Mouse (Mus musculus) right cerebral cortex, postnatal 14 days (tissue): ENCODE results near the gene Lonp2.
A peak's percentile ranks its signal among the peaks of the same experiment; 100 is the strongest.

ENCODE experiments used
- DNase-seq: peaks from one replicate; pipeline ENCODE4 v3.0.0; 2022

Gene Lonp2

GRCm38 (mm10) chr8:86623911-86624731, at the start of gene Lonp2:
Gene Lonp2 (plus strand): TSS chr8:86624043.
- DNase-seq = peak; percentile 97

DNA sequence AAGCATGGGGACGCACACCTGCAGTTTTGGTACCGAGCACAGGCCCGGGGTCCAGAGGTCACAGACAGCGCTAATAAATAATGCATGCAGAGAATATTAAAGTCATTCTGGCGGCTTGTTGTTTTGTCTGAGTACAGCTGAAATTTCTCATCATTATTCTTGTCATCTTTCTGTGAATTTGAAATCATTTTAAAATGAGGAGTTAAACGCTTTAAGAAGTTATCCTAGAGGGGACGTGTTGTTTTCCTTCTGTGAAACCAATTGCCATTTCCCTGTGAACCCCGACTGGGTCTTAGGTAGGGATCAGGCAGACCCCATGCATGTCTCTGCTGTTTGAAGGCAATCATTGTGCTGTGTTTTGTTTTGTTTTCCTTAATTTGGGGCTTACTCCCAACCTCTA, 46.3 kb upstream of the Lonp2 start:
- no peak for DNase-seq

DNA sequence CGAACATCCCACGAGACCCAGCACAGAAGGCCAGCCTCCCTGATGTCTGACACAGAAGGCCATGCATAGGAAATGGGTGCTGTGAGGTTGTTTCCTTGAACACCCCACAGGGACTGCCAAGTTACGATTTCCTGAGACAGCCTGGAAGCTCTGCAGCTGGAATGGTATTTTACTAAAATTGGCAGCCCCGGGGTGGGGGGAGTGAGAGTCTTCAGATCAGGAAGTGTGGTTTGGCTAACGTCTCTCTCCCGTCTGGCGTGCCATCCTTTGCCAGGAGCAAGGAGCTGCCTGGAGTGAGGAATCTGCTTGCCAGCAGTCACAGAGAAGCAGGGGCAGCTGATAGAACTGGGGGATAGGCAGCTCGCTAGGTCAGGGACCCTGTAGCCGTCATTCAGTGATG, 45.8 kb upstream of the Lonp2 start:
- peak; percentile 69 for DNase-seq

- no peak for DNase-seq
Measured at GRCm38 (mm10) chr8:86578693-86579092, 45.1 kb upstream of the Lonp2 start.

DNA sequence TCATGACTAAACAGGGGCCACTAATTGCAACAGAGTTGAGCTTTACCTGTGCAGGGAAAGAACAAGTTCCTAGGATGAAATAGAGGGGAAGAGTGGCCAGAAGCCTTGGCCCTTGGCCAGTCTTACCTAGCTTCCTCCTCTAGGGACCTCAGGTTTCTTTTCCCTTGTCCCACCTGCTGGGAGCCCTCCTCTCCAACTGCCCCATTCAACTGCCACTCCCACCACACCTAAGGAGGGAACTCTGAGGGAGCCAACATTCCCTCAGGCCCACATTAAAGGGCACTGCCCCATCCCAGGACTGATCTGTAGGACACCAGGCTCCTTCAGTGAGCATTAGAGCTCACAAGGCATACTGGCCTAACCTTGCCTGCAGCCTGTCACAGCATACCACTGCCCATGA, 43.4 kb upstream of the Lonp2 start, which contains the start of gene Abcc12:
Gene Abcc12 (minus strand): TSS at position 229 of the 400 bp plus-strand sequence.
- no peak for DNase-seq

DNA sequence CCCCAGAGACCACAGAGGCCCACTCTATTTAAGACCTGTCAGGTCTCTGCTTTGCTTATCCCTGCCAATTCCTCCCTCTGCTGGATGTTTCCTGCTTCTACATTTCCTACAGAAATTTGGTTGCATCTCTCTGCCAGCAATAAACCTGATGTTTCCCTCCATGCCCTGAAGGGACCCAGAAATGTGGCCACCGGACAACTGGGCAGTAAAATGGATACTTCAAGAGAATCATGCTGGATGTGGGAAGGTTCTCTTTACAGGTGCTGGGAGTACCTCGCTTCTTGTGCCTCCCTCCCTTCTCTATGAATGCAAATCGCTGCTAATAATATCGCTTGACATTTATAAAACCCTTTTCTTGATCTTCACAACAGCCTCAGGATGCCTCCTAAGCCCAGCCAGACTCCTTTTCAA, 41.9 kb upstream of the Lonp2 start:
- DNase-seq = no peak

GRCm38 (mm10) chr8:86585118-86585517, 38.7 kb upstream of the Lonp2 start:
- peak; percentile 89 for DNase-seq

- DNase-seq = peak; percentile 70
Measured at GRCm38 (mm10) chr8:86585532-86585931, 38.3 kb upstream of the Lonp2 start.

GRCm38 (mm10) chr8:86586058-86586457, 37.8 kb upstream of the Lonp2 start:
- no peak for DNase-seq

DNA sequence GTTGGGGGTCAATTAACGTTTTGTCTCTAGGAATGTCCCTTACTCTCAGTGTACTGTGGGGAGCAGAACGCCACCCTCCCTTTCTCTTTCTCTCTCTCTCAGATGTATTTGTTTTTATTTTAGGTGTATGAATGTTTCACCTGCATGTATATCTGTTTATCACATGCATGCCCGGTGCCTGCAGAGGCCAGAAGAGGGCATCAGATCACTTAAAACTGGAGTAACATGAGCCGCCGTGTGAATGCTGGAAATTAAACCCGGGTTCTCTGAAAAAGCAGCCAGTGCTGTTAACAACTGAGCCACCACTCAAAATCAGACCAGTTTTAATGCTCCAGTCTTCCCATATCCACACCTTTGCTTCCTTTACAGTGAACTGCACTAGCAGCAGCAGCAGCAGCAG, 37.2 kb upstream of the Lonp2 start:
- DNase-seq = no peak

GRCm38 (mm10) chr8:86588338-86588737, 35.5 kb upstream of the Lonp2 start:
- no peak for DNase-seq

DNA sequence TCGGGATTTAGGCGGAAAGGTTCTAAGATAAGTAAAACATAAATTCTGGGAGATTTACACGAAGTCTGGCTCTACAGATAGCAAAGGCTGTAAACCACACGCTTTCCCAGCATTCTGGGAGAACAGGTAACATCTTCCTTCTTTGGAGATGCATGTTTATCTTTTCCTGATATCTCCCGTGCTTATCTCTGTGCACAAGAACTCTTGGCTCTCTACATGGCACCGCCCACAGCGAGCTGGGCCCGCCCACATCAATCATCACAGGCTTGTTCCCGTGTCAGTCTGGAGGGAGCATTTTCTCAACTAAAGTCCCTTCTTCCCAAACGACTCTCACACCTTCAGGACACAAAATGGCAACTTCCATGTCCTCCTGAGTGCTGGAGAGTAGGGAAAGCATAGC, 30.7 kb upstream of the Lonp2 start:
- no peak for DNase-seq

- no peak for DNase-seq
Measured at GRCm38 (mm10) chr8:86594159-86594796, 29.6 kb upstream of the Lonp2 start.

- no peak for DNase-seq
Measured at GRCm38 (mm10) chr8:86595671-86596070, 28.2 kb upstream of the Lonp2 start.

- DNase-seq = no peak
Measured at GRCm38 (mm10) chr8:86597681-86598080, 26.2 kb upstream of the Lonp2 start.

DNA sequence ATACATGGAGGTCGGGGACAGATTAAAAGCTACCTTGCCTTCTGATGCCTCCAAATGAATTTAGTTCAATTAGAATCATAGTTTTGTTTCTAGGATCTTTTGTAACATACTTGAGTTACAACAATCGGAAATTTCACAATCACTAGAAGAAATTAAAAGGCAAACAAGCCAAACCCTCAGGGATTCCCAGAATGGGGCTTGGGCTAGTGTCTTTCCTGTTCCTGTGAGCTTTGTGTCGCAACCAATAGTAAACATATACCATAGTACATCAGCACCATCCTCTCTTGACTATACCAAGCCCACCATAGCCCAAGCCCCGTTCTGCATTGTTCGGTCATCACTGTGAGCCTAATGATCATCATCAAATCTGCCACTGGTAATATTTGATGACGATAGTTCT, 24.5 kb upstream of the Lonp2 start:
- no peak for DNase-seq

DNA sequence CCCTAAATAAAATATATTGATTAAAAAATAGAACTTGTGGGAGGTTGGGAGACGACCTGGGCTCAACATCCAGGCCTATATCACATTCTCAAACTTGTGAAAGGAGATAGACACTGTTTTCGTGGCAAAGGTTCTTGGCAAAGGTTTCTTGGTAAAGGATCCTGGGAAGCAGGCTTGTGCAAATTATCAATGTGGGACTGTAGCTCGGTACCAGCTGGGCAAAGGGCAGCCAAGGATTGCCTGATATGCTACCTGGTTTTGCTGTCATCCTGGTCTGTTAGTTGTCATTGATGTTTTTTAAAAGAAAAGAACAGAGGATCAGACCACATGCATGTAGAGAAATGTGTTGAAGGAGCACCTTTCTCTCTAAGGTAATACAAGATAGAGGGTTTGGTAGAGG, 23.5 kb upstream of the Lonp2 start:
- no peak for DNase-seq

- DNase-seq = no peak
Measured at GRCm38 (mm10) chr8:86603174-86603573, 20.7 kb upstream of the Lonp2 start.

DNA sequence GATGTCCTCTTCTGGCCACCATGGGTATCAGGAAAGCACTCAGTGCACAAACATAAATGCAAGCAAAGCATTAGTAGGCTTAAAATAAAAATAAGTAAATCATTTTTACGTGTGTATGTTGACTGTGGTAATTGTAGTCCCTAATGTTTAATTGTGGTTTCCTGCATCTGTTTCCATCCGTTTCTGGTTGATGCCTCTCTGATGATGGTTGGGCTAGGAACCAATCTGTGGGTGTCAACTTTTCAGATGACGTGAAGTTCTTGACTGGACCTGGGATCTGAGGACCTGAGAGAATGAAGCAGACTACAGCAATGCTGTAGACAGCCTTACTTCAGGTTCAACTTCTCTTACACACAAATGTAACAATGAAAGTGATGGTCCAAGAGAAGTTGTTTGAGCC, 19.2 kb upstream of the Lonp2 start:
- DNase-seq = no peak

DNA sequence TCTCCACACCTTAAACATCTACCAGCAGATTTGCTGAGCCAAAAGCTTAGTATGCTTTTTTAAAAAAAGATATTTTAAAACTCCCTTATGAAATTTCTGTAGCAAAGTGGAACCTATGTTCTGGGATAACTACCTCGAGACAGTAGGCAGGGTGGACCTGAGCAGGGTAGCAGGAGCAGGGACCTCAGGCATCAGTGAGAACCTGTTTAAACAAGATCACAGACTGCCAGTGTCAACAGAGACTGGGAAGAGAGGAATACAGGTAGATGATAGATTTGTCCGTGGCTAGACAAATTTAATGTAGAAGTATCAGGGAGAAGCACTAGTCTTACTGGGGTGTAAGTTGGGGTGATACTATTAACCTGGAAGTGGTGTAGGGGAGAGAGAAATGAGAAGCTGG, 10.0 kb upstream of the Lonp2 start:
- DNase-seq = no peak

GRCm38 (mm10) chr8:86615095-86615769, 8.6 kb upstream of the Lonp2 start:
- DNase-seq = no peak

- DNase-seq = no peak
Measured at GRCm38 (mm10) chr8:86617759-86618387, 6.0 kb upstream of the Lonp2 start.

- DNase-seq = no peak
Measured at GRCm38 (mm10) chr8:86623551-86623910, 312 bp upstream of the Lonp2 start.

- DNase-seq = no peak
Measured at GRCm38 (mm10) chr8:86624915-86625314, 1.1 kb downstream of the Lonp2 start.
